Comparison of ENCODE assay signal across 8 mouse cellular contexts in genomic region chr2:106431141-106431540, GRCm38 (mm10).
A peak's percentile ranks its signal among the peaks of the same experiment; 100 is the strongest.
DNase-seq lines count a peak whose midpoint lies in the region; ATAC-seq lines count a peak whose summit lies in the region.
"Had no signal": no experiment of that assay in that cellular context is flagged by ENCODE, and none has a peak within 500 bp of the region (broad histone marks: within the 10 kb centered on the region; RNA-seq: fewer than 3 reads in every experiment).

No protein-coding gene starts in this region.

- H3K9ac ChIP-seq in hindbrain, embryonic 14.5 days, result peak overlapping the region; percentile 2; the same call in 1 of the 2 replicates
- H3K9ac ChIP-seq: liver, embryonic 15.5 days had no signal

- no peak overlapping the region for H3K27ac ChIP-seq in hindbrain, embryonic 14.5 days
- H3K27ac ChIP-seq: liver, embryonic 15.5 days had no signal

- no peaks in the 10 kb centered on the region for H3K9me3 ChIP-seq in hindbrain, embryonic 14.5 days (ENCODE audit: control insufficient read depth, low read length)
- H3K9me3 ChIP-seq: liver, embryonic 15.5 days had no signal

- H3K4me3 ChIP-seq in hindbrain, embryonic 14.5 days (replicated peaks; ENCODE audit: low read length), result no peak overlapping the region
- H3K4me3 ChIP-seq: liver, embryonic 15.5 days had no signal

- WGBS in hindbrain, embryonic 14.5 days, result 28% methylated on average over 8 of the region's 8 CpGs

- ATAC-seq in hindbrain, embryonic 14.5 days (ENCODE audit: low FRiP score), result peak; percentile 74
- peak; percentile 83 for ATAC-seq in megakaryocyte-erythroid progenitor cell, adult 5-6 weeks (replicated peaks; ENCODE audit: low FRiP score, low TSS enrichment, poor library complexity, severe bottlenecking)

- H3K4me1 ChIP-seq in hindbrain, embryonic 14.5 days (replicated peaks; ENCODE audit: control insufficient read depth, insufficient read depth, low read length), result no peaks in the 10 kb centered on the region
- H3K4me1 ChIP-seq: liver, embryonic 15.5 days had no signal

- DNase-seq in adrenal gland, adult 2 months, result peak; percentile 73
- peak; percentile 66 for DNase-seq in cerebellum, adult 9-11 months
- DNase-seq in frontal cortex, adult 2 months (ENCODE audit: extremely low spot score in 1 of 2, low spot score in 1 of 2), result peak; percentile 48 to 91
- DNase-seq in hindbrain, embryonic 14.5 days (ENCODE audit: low spot score), result peak; percentile 88
- DNase-seq in layer of hippocampus, postnatal 36 days, result peak; percentile 59 to 67
- DNase-seq in skeletal muscle tissue, adult 2 months (ENCODE audit: low read depth, low spot score), result peak; percentile 10

- no peaks in the 10 kb centered on the region for H3K36me3 ChIP-seq in hindbrain, embryonic 14.5 days (replicated peaks; ENCODE audit: control insufficient read depth, insufficient read depth)
- H3K36me3 ChIP-seq: liver, embryonic 15.5 days had no signal

- no peaks in the 10 kb centered on the region for H3K27me3 ChIP-seq in hindbrain, embryonic 14.5 days (ENCODE audit: control insufficient read depth, insufficient read depth, low read length)
- H3K27me3 ChIP-seq: liver, embryonic 15.5 days had no signal

- H3K4me2 ChIP-seq in hindbrain, embryonic 14.5 days (replicated peaks), result peak overlapping the region; percentile 37
- H3K4me2 ChIP-seq: liver, embryonic 15.5 days had no signal

Comparison
In these comparisons a context has a peak if more than half of its experiments do, and no peak if none do; other contexts are left out.
1. DNase-seq: peak in every context shown above with its lines; median percentile 88 in hindbrain, embryonic 14.5 days; 73 in adrenal gland, adult 2 months; 70 in frontal cortex, adult 2 months; 66 in cerebellum, adult 9-11 months; 63 in layer of hippocampus, postnatal 36 days; 10 in skeletal muscle tissue, adult 2 months.